Mouse (Mus musculus) liver, adult (tissue): ENCODE results near the gene Slit1.

Experiments
- GATA4 ChIP-seq: IDR thresholded peaks from 2 replicates; pipeline ENCODE4 v1.6.1; 2014; ENCODE audit warnings: mild to moderate bottlenecking, low read length; ENCODE audit not compliant: insufficient replicate concordance

Slit1 gene

GRCm38 (mm10) chr19:41743396-41743795, at the start of gene Slit1:
TSS of gene Slit1 (minus strand) at chr19:41743665.
- TF ChIP-seq GATA4, result no peak

GRCm38 (mm10) chr19:41792934-41793486, 49.5 kb upstream of the Slit1 start:
- TF ChIP-seq GATA4, result no peak

GRCm38 (mm10) chr19:41791384-41791783, 47.9 kb upstream of the Slit1 start:
- TF ChIP-seq GATA4, result no peak

- no peak for TF ChIP-seq GATA4
These were observed 45.9 kb upstream of the Slit1 start for GRCm38 (mm10) chr19:41789110-41789961.

- TF ChIP-seq GATA4, result no peak
These were observed 43.4 kb upstream of the Slit1 start for GRCm38 (mm10) chr19:41786896-41787295.

DNA sequence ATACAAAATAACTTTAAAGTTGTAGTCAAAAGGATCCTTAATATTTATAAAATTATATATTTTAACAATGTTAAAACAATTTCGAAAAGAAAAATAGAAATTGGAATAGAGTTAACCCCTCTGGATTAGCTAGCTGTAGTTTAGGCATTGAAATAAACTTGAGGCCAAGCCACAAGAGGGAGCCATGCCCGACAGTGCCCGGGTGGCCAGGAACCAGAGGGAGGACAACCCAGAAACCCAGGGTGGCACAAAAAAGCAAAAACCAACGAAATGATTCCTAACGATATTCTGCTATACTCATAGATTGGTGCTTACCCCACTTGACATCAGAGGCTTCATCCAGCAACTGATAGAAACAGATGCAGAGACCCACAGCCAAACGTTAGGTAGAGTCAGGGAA, 34.0 kb upstream of the Slit1 start:
- TF ChIP-seq GATA4, result no peak

DNA sequence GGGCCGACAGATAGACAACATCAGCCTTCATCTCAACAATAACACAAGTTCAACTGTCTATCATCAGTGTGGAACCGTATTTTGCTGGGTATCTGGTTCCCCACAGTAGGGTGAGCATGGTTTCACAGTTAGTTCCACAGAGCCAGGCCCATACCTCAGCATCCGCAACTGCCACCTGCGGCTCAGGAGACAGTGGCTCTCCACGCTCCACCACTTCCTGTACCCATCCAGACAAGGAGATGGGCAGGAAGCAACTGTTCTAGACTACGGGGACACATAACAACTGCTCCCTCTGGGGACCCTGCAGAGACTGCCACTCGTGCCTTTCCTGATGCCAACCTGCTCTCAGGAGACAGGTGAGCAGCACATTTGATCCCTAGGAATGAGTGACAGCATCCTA, 25.2 kb upstream of the Slit1 start:
- TF ChIP-seq GATA4, result no peak

DNA sequence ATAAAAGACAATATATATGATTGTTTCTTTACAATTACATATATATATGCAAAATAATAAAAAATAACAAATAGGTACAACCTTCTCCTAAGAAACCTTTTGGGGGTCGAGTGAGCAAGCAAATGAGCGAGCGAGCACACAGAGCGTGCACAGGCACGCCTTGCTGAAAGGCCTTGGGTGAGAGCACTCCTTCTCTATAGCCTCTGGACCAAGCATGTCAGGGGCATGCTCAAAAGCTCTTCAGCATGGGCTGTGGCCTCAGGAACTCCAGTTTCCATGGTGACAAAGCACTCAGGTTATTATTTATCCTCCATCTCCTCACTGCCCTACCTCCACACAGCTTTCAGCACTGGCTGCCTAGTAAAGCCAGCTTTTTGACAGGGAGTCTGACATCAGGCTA, 23.2 kb upstream of the Slit1 start:
- TF ChIP-seq GATA4, result no peak

DNA sequence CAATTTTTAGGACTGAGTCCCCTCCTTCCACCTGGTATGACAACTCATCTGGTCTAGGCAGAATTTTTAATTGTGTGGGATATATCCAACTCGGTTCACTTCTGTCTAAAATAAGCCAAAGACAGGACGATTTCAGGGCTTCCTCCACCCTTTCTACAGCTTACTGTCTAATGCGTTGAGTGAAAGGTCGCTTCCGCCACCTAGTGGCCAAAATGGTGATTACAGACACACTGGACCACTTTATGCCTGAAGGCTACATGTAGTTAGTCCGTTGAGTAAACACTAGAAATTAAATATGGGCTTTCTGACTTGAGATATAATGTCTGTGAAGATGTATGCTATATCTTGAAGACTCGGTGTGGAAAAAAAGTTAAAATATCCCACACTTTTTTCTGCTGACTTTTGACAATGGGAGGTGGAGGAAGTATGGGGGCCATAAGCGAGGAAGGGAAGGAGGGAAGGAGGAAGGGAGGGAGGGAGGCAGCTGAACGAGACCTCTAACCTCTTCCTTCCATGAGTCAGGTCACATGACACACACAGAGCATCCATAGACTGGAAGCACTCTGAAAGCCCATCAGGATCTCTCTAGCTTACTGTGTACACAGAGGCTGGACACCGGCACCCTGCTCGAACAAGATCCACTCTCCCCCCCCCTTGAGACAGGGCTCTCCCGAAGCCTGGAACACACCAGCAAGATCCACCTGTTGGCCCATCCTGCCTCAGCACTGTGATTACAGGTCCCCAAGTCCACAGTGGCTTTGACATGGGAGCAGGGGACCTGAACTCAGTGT, 20.6 kb upstream of the Slit1 start:
- no peak for TF ChIP-seq GATA4

- TF ChIP-seq GATA4, result no peak
These were observed 18.1 kb upstream of the Slit1 start for GRCm38 (mm10) chr19:41761529-41761928.

DNA sequence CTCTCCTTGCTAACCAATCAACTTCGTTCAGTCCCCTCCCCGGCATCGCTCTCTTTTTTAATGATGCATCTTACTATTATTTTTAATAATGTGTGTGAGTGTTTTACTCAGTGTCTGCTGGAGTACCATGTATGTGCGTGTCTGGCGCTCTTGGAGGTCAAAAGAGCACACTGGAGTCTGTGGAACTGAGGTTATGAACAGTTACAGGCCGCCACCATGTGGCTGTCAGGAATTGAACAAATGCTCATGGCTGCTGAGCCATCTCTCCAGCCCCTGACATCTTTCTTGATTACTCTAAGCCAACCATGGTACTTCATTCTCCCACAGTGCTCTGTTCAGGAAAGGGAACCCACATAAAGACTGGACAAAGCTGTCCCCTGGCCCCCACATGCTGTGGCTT, 16.3 kb upstream of the Slit1 start:
- TF ChIP-seq GATA4, result no peak

DNA sequence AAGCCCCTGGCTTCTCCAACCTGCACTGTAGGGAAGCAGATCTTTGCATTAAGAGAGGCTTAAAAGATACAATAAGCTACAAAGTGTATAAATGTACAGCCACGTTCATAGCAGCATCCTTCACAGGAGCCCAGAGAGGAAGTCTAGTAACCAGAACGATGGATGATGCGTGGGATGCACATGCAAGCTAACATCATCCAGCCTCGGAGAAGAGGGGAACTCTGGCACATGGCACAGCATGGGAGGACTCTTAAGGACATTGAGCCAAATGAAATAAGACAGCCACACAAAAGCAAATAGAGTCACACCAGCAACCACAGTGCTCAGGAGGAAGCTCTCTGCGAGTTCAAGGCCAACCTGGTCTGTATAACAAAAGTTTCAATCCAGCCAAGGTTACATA, 15.8 kb upstream of the Slit1 start:
- TF ChIP-seq GATA4, result no peak

DNA sequence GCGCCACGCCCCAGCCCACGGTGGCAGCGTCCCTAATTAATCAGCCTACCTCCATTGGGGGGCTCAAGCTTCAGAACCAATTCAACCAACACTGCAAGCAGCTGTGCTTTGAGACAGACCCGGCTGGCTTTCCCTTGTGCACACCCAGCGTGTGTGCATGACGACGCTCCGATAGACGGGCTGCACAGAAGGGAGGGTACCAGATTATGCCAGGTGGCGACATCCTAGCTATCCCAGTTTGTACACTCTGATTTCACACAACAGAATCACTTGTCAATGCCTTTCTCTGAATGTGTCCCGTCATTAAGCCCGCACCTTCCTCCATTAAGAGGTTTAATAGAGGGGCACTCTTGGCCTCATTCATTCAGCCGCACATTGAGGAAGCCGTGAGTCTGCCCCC, 11.3 kb upstream of the Slit1 start:
- TF ChIP-seq GATA4, result no peak

DNA sequence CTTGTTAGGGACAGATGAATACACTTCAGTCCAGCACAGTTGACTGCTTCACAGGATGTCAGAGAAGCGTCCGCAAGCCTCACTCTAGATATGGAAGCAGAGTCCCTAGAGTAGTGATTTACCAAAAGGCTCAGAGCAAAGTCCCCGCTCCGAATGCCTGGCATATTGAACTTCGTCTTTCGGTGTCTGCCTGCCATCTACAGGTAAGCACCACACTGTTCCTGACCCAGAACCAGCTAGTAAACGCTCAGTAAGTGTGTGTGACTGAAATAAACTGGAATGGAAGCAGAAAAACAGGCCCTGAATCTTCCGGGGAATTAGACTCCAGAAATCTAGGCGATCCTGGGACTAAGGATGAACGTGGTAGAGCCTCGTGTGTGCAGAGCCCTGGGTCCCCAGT, 8.4 kb upstream of the Slit1 start:
- no peak for TF ChIP-seq GATA4

GRCm38 (mm10) chr19:41747436-41747835, 4.0 kb upstream of the Slit1 start:
- TF ChIP-seq GATA4, result no peak
